Mouse (Mus musculus): Measurements from ENCODE around the gene Uqcc2.

The Uqcc2 gene

DNA sequence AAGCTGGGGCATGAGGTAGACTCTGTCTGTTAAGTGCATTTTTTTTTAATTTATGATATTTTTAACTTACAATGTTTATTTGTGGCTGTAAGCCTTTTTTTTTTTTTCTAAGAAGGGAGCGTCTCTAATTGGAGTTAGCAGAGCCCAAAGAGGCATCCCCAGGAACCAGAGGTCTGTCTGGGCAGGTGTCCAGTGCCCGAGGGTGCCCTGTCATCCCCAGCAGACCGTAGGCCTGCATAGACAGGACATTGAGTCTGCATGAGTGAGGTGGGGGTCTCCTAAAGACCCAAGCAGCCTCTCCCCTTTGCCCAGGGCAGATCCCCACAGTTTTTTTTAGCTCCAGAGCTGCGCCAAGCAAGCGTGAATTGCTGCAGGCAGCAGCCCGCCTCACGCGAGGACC, 22.0 kb upstream of the Uqcc2 start:
- in situ Hi-C loops (cut with MboI, MseI), result loop anchor here (10.0 to 25.0 kb wide), 2 partner anchors 357 to 1969 kb away; partner anchors contain the start of gene Grm4

DNA sequence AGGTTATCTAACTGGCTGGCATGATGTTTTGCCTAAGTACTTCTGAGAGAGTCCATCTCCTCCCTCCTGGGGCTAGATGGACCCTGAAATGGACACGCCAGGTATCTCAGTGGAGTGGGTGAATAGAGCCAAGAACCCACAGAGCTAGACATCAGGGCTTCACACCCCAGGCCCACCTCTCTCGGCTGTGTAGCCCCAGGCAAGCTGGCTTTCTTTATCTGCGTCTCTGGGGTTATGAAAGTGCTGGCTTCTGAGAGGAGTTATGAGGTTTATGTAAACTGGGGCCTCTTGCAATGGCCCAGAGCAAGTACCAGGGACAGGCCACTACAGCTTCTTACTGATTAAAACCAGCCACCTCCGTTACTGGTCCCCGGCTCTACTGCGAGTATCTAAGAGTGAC, 21.2 kb upstream of the Uqcc2 start:
- in situ Hi-C loops (cut with MboI, MseI), result loop anchor here (10.0 to 25.0 kb wide), 2 partner anchors 357 to 1970 kb away; partner anchors contain the start of gene Grm4

DNA sequence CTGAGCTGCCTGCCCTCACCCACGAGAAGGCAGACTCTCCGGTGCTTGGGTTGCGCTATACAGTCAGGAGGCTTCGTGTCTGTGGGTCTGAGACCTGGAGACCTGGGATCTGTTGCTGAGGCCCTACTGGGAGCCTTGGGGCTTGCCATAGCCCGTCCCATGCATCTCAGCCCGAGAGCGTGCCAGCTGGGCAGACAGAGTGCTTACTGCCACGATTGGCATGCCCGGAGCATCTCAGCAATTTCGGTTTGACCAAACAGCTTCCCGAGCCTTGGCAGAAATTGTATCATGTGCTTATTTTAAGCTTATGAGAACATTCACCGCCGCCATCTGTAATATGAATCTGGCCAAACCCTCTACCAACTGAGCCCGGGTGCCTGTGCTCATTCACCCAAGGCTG, 20.5 kb upstream of the Uqcc2 start:
- in situ Hi-C loops (cut with MboI, MseI), result loop anchor here (10.0 to 25.0 kb wide), 2 partner anchors 358 to 1971 kb away; partner anchors contain the start of gene Grm4

DNA sequence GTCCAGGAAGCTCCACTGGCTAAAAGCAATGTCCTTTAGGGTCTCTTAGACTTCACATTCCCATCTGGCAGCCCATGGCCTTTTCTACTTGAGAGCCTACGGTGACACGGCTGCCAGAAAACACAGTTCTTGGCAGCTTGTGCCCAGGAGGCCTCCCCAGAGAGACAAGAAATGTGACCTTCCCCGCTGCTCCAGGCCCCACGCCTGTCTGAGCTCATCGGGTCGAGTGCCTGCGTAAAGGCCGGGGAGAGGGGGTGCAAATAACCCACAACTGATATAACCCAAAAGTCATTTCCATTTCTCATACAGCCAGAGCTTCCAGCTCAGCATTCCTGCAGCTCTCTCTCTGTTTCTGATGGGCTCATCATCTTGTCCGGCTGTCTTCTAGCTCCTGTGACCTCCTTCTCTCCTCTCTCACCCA, 20.1 kb upstream of the Uqcc2 start:
- in situ Hi-C loops (cut with MboI, MseI), result loop anchor here (10.0 to 25.0 kb wide), 2 partner anchors 359 to 1971 kb away; partner anchors contain the start of gene Grm4

DNA sequence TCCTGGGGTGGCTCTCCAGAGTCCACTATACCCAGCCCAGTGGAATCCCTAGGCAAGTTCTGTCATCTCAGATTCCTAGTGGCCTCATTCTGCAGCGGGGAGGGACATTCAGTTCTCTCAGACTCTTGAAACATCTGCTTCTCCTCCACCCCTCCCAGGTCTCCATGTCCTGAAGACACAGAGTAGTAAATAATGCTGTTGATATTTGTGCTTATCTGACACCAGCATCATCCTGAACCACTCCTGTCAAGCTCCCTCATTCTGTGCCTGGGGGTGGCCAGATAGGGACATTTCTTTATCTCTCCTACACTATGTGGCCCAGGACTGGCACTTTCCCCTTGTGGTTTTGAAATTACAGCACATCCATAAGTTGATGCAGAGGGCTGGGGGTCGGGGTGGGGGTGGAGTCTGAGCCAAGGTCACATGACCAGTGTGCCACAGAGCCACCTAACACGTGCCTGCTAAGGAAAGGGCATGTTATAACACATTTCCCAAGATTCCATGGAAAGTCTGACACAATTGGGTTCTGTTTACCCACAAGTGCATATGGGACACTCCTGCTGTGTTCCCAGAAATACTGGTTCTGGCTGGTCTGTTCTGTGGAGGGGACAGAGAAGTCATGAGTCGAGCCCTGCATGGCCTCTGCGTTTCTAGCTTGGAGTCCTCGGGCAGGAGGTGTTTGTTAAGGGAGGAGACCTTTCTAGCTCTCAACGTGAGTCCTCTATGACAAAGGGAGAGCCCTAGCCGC, 19.4 kb upstream of the Uqcc2 start:
- in situ Hi-C loops (cut with MboI, MseI), result loop anchor here (10.0 to 25.0 kb wide), 2 partner anchors 359 to 1972 kb away; partner anchors contain the start of gene Grm4

DNA sequence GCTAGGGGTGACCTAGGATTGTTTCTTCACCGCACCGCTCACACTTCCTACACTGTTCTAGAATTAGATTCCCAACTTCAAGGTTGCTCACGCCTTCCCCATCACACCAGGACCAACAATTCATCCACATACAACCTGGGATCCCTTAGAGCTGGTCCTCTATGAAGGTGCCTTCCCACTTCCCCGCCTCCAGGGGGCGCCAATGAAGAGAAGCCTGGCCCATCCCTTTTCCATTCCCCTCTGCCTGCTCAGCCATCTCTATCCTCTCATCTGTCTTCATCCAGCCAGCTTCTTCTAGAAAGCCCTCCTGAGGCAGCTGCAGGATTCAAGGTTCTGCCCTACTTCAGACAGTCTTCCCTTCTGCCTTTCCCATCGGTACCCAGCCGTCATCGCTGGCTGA, 17.7 kb upstream of the Uqcc2 start:
- in situ Hi-C loops (cut with MboI, MseI), result loop anchor here (10.0 to 25.0 kb wide), 2 partner anchors 361 to 1973 kb away; partner anchors contain the start of gene Grm4

DNA sequence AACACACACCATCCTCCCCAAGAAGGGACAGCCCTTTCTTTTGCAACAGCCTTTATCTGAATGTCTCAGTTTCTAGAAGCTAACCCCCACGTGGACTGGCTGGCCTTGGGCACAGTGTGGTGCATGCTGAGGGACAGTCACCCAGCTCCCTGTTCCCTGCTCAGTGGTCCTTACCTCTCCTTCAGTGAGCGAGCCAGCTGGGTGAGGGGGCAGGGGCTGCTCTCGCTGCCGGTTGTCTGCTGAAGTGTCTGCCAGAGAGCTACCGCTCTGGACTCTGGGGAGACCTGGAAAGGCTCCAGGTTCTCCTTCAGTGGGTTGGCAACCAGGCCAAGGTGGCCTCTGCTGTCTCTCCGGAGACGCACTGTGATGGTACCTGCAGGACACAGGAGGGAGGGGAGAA, 17.2 kb upstream of the Uqcc2 start:
- in situ Hi-C loops (cut with MboI, MseI), result loop anchor here (10.0 to 25.0 kb wide), 2 partner anchors 361 to 1974 kb away; partner anchors contain the start of gene Grm4

DNA sequence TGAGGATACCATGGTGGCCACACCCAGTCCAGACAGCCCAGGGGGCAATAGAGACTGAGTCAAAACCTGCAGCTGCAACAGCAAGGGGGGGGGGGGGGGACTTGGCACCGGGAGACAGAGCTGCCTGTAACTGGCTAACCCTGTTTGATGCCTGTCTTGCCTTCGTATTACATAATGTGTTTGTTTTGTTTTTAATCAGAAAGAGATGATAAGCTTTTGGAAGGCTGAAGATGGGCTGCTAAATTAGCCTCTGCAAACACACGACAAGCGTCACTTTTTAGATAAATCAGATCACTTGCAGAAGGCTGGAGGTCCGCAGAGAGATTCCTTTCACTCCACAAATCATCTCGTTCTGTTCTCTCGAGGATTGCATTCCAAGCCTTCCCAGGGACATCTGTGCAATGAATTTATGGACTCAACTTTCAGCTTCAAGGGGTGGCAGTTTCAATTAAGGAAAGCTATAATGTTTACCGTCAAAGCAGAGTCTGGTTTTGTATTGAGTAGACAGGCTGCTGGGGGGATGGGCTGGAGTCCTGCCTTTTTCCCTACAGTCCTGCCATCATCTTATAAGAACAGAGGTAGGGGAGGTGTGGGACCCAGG, 12.7 kb upstream of the Uqcc2 start:
- in situ Hi-C loops (cut with MboI, MseI), result no loop called here

DNA sequence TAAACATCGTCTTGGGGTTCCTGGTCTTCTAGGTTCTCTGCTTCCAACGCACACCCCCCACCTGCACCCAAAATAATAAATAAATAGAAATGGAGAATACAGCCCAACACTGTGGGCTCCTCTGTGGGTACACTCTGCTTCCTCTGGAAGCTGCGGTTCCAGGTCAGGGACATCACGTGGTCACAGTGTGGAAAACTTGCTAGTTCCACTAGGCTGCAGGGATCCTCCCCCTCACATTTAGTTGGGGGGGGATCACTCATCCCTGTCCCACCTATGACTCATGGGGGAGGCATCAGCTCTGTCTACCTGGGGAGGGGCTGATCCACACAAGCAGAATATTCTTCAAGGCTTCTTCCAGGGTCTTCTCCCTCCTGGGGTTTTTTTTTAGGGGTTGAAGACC, 10.4 kb upstream of the Uqcc2 start:
- in situ Hi-C loops (cut with MboI, MseI), result no loop called here

DNA sequence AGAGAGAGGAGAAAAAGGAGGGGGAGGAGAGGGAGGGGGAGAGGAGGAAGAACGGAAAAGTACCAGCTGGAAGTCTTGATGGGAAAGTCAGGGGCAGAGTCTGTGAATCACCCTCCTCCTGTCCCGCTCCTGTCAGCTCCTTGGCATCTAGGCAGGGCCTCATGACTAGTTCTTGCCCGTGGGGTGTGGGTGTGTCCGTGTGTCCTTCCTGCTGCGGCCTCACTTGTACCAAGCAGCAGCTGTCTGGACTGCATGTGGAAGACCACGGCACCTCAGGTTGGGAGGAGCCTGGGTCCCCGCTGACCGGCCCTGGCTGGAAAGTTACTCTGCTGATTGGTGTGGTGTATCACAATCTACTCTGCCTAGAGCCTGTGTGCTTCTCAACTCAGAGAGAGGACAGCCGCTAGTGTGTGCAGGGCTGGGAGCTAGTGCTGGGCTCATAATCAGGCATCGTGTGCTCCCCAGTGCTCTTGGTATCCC, 8.3 kb upstream of the Uqcc2 start:
- in situ Hi-C loops (cut with MboI, MseI), result no loop called here

DNA sequence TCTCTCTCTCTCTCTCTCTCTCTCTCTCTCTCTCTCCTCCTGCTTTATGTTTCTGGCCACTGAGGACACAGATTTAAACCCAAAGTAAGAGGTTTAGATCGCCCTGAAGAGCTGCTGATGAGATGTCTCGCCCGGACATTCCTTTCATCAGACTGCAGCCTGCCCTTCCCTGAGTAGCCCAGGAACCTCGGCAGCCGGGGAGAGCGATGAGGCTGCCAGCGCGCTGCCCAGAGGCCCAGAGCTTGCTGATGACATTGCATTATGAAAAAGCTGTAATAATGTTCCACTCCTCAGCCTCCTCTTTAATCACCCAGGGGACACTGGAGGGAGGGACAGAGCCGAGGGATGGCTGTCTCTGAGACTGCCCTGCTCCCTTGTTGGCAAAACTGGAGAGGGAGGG, 6.5 kb upstream of the Uqcc2 start:
- in situ Hi-C loops (cut with MboI, MseI), result no loop called here

DNA sequence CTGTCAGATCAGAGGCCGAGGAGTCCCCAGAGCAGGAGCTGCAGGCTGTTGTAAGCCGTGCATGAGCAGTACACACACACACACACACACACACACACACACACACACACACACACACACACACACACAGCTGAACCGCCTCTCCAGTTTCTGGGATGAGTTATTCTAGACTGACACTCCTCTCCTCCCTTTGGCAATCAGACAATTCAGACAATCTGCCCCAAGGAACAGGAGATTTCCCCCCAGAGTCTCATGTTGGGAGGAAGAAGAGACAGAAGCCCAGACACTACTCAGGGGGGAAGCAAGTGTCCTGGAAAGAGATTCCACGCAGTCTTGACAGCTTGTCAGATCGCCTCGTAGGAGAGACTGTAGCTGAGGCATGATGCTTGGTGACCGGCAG, 5.6 kb upstream of the Uqcc2 start:
- in situ Hi-C loops (cut with MboI, MseI), result no loop called here

DNA sequence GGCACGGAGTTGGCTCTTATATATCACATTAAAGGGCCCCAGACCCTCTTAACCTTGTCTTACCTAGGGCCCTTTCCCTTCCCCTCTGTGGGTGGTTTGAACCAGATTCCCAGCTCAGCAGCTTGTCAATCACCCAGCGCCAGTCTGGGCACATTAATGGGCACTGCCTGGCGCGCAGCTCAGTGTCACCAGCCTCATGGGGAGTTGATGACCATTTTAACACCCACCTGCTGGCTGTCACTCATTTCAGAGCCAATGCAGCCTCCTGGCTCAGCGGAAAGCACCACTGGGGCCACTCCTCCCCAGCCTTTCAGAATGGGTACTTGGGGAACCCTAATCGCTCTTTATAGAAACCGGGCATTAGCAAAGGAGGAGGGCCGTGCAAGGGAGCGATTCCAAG, 4.7 kb upstream of the Uqcc2 start:
- in situ Hi-C loops (cut with MboI, MseI), result no loop called here

DNA sequence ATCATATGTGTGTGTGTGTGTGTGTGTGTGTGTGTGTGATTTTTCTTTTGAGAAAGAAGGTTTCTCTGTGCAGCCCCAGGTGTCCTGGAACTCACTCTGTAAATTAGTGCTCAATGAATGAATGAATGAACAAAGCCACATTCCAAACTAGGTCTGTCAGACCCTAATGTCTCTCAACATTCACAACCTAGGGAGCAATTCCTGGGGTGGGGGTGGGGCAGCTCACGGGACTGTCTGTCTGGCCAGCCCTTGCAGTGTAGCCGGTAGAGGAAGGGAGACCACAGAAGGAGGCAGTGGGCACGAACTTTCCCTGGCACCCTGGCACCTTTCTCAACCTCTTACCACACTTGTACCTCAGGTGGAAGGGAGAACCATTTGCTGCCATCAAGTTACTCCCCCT, 999 bp upstream of the Uqcc2 start:
- in situ Hi-C loops (cut with MboI, MseI), result no loop called here

DNA sequence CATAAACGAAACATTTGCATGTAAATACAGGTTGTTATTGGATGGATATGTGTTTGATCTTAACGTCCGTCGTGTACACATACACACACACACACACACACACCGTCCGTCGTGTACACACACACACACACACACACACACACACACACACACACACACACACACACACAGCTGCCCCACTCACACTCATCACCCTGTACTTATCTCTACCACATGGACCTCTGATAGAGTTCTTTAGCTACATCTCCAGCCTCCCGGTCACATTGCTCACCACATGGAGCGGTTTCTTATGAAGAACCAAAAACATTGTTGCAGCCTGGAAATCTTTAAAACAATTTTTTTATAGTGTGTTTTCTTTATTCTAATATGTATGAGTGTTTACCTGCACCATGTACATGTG, 471 bp upstream of the Uqcc2 start:
- in situ Hi-C loops (cut with MboI, MseI), result no loop called here

DNA sequence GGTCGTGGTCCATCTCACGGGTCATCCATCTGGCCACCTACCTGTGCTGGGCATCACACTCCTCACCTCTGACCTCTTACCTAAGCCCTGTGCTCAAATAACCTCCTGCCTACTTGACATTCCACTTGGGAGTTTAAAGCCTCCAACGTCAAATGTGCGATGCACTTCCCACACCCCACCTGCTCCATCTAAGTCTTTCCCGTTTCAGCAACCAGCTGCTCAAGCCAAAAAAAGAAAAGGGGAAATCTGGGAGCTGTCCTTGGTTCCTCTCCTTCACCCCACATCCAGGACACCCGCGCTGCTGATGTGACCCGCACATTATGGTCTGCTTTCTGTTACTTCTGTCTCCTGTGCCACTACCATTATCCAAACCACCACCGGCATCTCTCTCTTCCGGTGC, 1.5 kb downstream of the Uqcc2 start:
- in situ Hi-C loops (cut with MboI, MseI), result no loop called here

DNA sequence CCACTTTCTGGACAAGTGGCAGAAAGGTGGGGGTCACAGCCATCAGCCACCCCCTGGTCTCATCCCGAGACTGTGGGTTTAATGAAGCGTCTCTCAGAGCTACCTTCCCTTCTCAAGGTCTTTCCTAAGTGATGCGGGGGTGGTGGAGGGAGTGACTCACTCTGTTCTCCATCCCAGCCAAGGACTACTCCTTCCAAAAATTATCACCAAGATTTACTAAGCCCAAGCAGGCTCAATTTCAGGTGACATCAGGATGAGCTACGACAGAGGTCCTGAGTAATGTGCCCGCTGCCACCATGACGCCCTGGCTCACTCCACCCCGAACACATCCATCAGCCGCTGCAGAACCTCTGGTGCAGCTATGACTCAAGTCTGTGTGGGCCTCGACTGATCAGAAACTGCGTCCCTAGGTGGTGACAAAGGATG, 2.5 kb downstream of the Uqcc2 start:
- in situ Hi-C loops (cut with MboI, MseI), result no loop called here

DNA sequence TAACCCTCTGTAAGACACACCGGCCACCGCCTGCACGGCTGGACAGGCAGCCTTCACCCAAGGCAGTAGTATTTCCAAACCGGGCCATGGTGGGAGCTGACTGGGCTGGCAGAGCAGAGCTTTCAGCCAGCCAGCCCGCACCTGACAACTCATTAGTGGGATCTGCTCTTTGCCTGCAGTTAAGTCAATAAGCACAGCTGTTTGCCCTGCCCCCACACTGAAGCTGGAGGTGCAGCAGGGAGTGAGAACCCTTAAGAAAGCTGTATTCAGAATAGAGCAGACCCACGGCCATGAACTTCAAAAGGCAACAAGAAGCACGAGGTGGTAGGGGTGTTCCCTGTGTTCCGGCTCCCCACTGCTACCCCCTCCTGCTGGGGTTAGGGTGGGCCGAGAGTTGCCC, 3.5 kb downstream of the Uqcc2 start:
- in situ Hi-C loops (cut with MboI, MseI), result no loop called here

DNA sequence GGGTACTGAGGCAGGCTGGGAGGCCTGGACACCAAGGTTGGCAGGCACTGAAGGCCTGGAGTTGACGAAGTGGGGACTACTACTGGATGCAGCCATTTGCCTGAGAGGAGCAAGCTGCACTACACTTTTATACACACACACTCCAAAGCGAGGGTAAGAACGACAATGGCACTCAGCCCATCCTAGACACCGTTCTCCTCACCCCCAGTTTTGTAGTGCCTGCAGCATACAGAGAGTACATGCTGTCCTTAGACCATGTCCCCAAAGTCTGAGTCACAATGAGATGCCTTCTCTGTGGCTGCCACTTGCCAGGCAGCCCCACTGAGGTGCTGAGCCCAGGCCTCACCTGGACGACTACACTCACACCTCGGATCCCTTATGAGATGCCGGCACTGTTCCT, 3.9 kb downstream of the Uqcc2 start:
- in situ Hi-C loops (cut with MboI, MseI), result no loop called here

DNA sequence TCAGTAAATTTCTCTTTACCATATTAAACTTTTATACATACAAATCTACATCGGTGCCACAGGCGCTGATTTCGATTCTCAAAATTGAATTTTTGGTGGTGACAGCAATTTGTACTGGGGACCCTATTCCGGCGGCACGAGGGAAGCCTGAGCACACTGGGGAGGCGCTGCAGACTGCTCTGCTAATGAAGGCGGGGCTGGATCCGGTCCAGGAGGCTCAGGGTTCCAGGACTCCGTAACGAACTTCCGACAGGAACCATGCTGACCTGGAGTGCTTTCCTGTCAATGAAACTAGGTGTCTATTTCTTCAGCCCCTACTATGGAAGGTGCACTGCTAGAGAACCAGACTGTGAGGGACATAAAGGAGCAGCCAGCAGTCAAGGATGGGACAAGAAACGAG, 4.4 kb downstream of the Uqcc2 start:
- in situ Hi-C loops (cut with MboI, MseI), result no loop called here

DNA sequence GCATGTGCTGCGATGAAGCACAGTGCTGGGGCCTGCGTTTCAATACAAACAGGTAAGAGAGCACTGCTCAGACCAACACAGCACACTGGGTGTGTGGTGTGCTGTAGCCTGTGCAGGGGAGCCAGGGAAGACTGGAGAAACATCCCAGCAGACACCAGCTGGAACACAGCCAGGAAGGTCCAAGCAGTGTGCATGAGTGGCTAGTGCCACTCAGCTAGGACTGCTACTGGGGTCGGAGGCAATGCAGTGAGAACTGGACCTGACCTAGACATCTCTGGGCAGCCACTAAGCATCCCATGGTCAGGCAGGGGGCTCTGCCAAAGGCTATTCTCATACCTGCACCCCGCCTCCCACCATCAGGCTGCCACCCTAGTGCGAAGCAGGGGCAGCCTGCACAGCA, 5.5 kb downstream of the Uqcc2 start:
- in situ Hi-C loops (cut with MboI, MseI), result no loop called here

DNA sequence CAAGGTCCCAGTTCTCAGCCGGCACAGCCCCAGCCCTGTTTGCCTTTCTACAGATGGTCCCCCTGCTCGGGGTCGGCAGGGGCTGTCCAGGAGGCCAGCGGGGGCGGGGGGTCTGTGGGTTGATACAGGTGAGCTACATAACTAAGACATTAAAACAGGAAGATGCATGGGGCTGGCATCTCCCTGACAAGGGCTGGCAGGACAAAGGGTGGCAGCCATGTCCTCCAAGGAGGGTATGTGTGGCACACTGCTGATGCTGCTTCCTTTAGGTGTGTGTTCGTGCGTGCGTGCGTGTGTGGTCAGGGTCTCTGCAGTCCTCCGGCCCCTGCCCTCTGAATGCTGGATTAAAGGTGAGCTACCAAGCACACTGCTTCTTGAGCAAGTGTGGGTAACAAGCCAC, 6.7 kb downstream of the Uqcc2 start:
- in situ Hi-C loops (cut with MboI, MseI), result no loop called here

DNA sequence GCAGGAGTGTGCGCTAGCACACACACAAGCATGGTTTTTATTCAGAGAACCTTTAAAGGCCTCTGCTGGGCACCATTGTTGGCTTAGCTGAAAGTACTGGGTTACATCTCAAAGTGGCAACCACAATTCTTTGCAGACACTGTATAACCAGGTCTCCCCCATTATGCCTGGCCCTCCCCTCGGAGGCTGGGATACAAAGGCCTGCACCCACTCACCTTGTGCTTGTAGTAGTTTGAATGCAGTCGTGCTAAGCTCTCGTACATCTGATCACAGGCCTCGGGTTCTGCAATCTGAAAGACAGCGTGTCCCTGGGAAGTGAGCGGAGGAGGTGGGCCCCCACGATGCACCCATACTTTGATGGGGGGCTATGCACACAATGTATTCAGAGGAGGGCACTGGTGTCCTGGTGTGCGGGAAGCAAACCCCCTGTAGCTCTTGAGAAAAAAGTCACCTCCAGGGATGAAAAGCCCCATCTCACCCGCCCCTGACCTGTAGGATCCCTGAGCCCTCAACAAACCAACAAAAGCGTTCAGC, 8.0 kb downstream of the Uqcc2 start:
- in situ Hi-C loops (cut with MboI, MseI), result no loop called here
